Mouse (Mus musculus): Measurements from ENCODE around the gene Mbnl2.

Mbnl2 gene

DNA sequence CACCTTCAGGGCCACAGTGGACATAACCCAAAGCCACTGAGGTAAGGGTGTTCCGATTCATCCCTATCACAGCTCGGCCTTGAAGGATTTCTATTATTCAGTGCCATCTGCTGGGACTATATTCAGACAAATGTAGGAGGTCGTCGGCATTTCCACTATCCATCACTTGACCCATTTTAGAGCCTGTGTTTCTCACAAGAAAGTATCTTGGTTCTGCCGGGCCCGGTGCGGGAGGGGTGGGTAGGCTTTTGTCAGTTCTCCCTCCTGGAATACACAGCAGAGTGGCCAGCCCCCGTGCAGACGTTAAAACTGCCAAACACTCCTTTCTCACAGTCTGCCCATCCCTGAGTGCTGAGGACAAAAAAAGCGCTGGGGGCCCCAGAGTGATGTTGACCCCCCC, 134.4 kb downstream of the Mbnl2 start:
- no peak for DNase-seq (ENCODE audit: low read depth)

DNA sequence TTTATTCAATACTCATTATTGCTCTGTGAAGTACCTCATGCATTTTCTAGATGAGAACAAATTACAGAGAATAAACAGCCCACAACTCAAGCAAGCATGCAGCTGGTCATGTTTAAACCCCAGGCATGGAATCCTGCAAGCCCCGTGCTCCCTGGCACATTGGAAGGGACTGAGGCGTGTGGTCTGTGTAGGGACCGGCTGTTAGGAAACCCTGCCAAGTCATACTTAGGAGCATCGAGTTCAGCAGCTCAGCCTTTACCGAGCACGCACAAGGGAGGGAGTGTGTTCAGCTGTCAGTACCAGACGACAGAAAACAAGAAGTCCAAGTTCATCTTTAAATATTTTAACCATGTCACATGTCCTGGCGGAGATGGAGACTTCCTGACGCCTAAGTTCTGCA, 141.4 kb downstream of the Mbnl2 start:
- DNase-seq (ENCODE audit: low read depth): no peak

- peak; percentile 11 for DNase-seq (ENCODE audit: low read depth)
Observed at GRCm38 (mm10) chr14:120418964-120419363, 143.5 kb downstream of the Mbnl2 start.

- no peak for DNase-seq (ENCODE audit: low read depth)
Observed at GRCm38 (mm10) chr14:120428497-120428896, 153.0 kb downstream of the Mbnl2 start.

DNA sequence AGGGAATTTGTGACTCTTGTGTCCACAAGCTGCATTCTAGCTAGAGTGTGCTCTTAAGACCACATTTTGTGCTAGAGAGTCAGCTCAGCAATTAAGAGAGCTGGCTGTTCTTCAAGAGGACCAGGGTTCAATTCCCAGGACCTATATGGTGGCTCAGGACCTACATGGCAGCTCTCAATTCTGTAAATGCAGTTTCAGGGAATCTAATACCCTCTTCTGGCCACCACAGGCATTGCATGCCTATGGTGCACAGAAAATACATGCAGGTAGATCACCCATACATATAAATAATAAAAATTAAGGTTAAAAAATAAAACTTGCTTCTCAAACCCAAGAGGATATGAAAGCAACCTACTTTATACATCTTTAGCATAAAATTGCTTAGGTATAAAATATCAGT, 157.3 kb downstream of the Mbnl2 start:
- peak; percentile 20 for DNase-seq (ENCODE audit: low read depth)

DNA sequence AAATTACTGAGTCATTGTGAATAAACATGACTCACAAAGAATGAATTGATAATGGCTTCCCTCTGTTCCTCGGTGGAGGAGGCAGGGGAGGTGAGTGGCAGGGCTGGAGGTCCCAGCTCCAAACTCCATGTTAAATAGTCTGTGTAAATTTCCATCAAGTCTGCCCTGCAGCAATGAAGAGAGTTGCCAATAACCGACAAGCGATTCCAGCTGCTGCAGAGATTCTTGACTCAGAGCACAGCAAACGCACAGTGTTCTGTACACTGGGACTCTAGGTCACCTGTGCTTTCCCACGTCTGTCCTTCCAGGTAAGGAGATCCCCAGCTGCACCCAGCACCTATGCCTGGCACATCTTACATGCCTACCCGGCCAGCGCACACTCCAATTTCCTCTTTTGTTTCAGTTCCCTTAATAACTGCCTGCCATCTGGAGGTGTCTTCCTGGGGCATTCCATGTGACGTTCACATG, 158.5 kb downstream of the Mbnl2 start:
- peak; percentile 81 for DNase-seq (ENCODE audit: low read depth)

DNA sequence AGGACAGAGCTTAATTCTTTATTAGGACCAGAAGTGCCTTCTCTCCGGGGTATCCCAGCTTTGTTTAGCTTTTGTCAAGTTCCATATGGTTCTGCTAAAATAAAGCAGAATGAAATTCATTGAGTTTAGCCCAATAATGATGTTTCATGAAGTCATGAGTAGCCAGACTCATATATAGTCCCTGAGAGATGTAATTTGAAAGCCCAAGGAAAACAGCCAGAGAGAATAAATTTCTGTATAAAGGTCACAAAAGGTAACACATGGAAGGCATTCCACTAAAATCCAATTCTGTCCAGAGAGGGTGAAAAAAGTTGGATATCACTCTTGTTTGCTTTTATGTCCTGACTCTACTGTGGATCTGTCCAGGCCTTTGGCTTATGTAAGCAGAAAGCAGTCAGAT, 159.4 kb downstream of the Mbnl2 start:
- peak; percentile 21 for DNase-seq (ENCODE audit: low read depth)

- DNase-seq (ENCODE audit: low read depth): no peak
Observed at GRCm38 (mm10) chr14:120440716-120441115, 165.2 kb downstream of the Mbnl2 start.

GRCm38 (mm10) chr14:120441256-120441655, 165.8 kb downstream of the Mbnl2 start:
- no peak for DNase-seq (ENCODE audit: low read depth)

- DNase-seq (ENCODE audit: low read depth): peak; percentile 13
Observed at GRCm38 (mm10) chr14:120441836-120442235, 166.4 kb downstream of the Mbnl2 start.

GRCm38 (mm10) chr14:120454221-120454620, 178.8 kb downstream of the Mbnl2 start:
- DNase-seq (ENCODE audit: low read depth): peak; percentile 59

- no peak for DNase-seq (ENCODE audit: low read depth)
Observed at GRCm38 (mm10) chr14:120463938-120464727, 188.7 kb downstream of the Mbnl2 start.

- DNase-seq (ENCODE audit: low read depth): no peak
Observed at GRCm38 (mm10) chr14:120466816-120467215, 191.3 kb downstream of the Mbnl2 start.

- peak; percentile 68 for DNase-seq (ENCODE audit: low read depth)
Observed at GRCm38 (mm10) chr14:120469126-120469790, 193.8 kb downstream of the Mbnl2 start.

DNA sequence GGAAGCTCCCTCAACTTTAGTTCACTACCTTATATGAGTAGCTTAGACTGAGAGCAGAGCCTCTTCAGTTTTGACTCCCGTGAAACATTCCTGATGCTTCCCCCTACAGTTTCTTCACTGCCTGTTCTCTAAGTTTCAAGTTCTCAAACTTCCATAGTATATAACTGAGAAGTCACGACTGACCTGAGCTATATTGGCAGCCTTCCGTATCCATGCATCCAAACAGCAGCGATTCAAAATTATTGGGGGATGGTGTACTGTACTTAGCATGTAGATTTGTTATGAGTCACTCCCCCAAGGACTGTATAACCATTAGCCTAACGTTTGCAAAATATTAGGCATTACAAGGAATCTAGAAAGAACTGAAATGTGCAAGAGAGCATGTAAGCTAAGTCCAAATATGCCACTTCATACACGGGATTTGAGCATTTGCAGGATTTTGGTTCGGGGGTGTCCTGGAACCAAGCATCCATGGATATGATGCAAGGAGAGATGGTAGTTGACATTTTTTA, 200.8 kb downstream of the Mbnl2 start:
- peak; percentile 53 for DNase-seq (ENCODE audit: low read depth)

DNA sequence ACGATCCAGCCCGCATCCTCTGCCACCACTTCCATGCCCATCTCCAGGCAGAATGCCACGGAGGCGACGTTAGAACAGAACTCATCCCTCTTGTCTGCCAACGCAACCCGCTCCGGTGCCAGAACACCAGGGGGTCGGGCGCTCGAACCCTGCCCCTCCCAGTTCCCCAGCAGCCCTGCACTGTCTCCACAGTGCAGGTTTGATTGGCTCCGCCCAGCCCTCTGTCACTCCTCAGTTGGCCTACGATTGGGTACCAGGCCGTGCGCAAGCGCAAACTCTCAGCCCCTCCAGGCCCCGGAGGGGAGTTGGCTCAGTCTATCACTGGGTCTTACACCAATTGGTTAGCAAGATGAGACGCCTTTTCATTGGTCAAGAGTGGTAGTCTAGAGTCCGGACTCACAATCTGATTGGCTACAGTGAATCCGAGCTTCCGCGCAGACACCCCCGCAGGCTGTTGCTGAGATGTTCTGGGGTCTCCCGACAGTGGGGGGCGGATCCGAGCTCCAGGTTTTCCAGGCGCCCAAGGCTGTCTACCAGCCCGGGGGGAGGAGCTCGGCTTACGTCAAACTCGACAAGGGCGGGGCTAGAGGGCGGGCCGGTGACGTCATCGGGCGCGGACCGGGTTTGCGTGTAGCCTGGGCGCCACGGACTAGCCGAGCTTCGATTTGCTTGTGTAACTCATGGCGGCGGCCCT, 202.0 kb downstream of the Mbnl2 start:
- peak; percentile 98 for DNase-seq (ENCODE audit: low read depth)

DNA sequence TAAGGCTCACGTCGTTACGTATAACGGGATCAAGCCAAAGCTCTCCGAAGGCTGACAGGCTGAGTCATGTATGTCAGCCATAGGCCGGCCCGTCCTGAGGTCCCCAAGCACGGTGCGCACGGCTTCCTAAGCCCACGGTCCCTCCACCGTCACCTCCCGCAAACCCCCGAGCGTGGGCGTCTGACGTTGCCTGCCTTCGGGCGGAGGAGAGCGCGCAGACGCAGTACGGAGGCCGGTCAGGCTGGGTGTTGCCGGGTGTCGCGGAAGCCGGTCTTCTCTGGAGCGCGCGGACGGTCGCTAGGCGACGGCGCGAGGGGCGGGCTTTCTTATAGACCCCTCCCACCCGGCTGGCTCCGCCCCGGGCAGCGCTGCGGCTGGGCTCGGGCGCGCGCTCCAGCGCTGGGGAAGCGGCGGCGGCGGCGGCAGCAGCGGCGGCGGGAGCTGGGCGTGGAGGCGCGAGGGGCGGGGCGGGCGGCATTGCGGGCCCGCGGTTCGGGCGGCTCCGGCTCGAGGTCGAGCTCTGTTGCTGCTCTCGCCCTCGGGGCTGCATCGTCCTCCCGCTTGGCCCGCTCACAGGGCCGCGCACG, 202.6 kb downstream of the Mbnl2 start, which contains the start of gene Rap2a:
Rap2a (plus strand) TSS at position 463 of the 587 bp plus-strand sequence.
- DNase-seq (ENCODE audit: low read depth): peak; percentile 95

- DNase-seq (ENCODE audit: low read depth): no peak
Observed at GRCm38 (mm10) chr14:120478641-120479341, 203.3 kb downstream of the Mbnl2 start.

- DNase-seq (ENCODE audit: low read depth): peak; percentile 52
Observed at GRCm38 (mm10) chr14:120480341-120480900, 205.0 kb downstream of the Mbnl2 start.

DNA sequence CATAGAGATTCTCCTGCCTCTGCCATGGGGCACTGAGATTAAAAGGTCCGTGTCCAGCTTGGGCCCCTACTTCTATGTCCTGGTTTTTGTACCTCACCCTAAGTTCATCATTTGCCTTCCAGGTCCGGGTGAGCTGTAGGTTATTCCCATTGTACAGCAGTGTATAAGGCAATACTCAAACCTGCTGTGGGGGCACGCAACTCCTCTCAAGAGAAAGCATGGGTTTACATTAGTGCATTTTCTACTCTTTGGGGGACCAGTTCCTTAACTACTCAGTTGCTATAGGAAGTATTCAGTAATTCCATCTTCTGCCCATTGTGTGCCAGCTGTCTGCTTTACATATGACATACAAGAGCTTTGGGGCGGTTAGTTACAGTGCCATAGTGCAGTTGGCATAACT, 205.5 kb downstream of the Mbnl2 start:
- DNase-seq (ENCODE audit: low read depth): no peak

Data from NIH3T3 (cell line).